Mouse (Mus musculus): ENCODE measurements around the gene Fam213a. TPM values are rescaled to one million over a fixed set of nuclear protein-coding genes. Genes with fewer than 3 reads are reported as not detected.

Gene Fam213a
- total RNA-seq, 1 experiment from 2014 or later, result 35.5 TPM

GRCm38 (mm10) chr14:41006899-41007298 lies 6.7 kb downstream of the Fam213a start:
- no peak for ATAC-seq (ENCODE audit: extremely low read depth, insufficient number of reproducible peaks, low FRiP score, poor library complexity, severe bottlenecking)

- ATAC-seq (ENCODE audit: extremely low read depth, insufficient number of reproducible peaks, low FRiP score, poor library complexity, severe bottlenecking), result no peak
Measured at GRCm38 (mm10) chr14:41006263-41006662, 7.3 kb downstream of the Fam213a start.

GRCm38 (mm10) chr14:41005716-41006115 lies 7.9 kb downstream of the Fam213a start:
- no peak for ATAC-seq (ENCODE audit: extremely low read depth, insufficient number of reproducible peaks, low FRiP score, poor library complexity, severe bottlenecking)

GRCm38 (mm10) chr14:41004201-41005141 lies 9.1 kb downstream of the Fam213a start:
- ATAC-seq (ENCODE audit: extremely low read depth, insufficient number of reproducible peaks, low FRiP score, poor library complexity, severe bottlenecking), result no peak

GRCm38 (mm10) chr14:41001576-41001975 lies 12.0 kb downstream of the Fam213a start:
- ATAC-seq (ENCODE audit: extremely low read depth, insufficient number of reproducible peaks, low FRiP score, poor library complexity, severe bottlenecking), result no peak

- ATAC-seq (ENCODE audit: extremely low read depth, insufficient number of reproducible peaks, low FRiP score, poor library complexity, severe bottlenecking), result no peak
Measured at GRCm38 (mm10) chr14:41000801-41001200, 12.8 kb downstream of the Fam213a start.

- ATAC-seq (ENCODE audit: extremely low read depth, insufficient number of reproducible peaks, low FRiP score, poor library complexity, severe bottlenecking), result peak; percentile 96
Measured at GRCm38 (mm10) chr14:40999904-41000645, 13.5 kb downstream of the Fam213a start.

- no peak for ATAC-seq (ENCODE audit: extremely low read depth, insufficient number of reproducible peaks, low FRiP score, poor library complexity, severe bottlenecking)
Measured at GRCm38 (mm10) chr14:40996171-40996570, 17.4 kb downstream of the Fam213a start.

GRCm38 (mm10) chr14:40992464-40992863 lies 21.1 kb downstream of the Fam213a start:
- no peak for ATAC-seq (ENCODE audit: extremely low read depth, insufficient number of reproducible peaks, low FRiP score, poor library complexity, severe bottlenecking)

GRCm38 (mm10) chr14:40988780-40989179 lies 24.8 kb downstream of the Fam213a start:
- ATAC-seq (ENCODE audit: extremely low read depth, insufficient number of reproducible peaks, low FRiP score, poor library complexity, severe bottlenecking), result no peak

GRCm38 (mm10) chr14:40987184-40987583 lies 26.4 kb downstream of the Fam213a start:
- ATAC-seq (ENCODE audit: extremely low read depth, insufficient number of reproducible peaks, low FRiP score, poor library complexity, severe bottlenecking), result no peak

GRCm38 (mm10) chr14:40985635-40986034 lies 28.0 kb downstream of the Fam213a start:
- no peak for ATAC-seq (ENCODE audit: extremely low read depth, insufficient number of reproducible peaks, low FRiP score, poor library complexity, severe bottlenecking)

GRCm38 (mm10) chr14:40979723-40980122 lies 33.9 kb downstream of the Fam213a start:
- ATAC-seq (ENCODE audit: extremely low read depth, insufficient number of reproducible peaks, low FRiP score, poor library complexity, severe bottlenecking), result no peak

GRCm38 (mm10) chr14:40979002-40979401 lies 34.6 kb downstream of the Fam213a start:
- ATAC-seq (ENCODE audit: extremely low read depth, insufficient number of reproducible peaks, low FRiP score, poor library complexity, severe bottlenecking), result peak; percentile 45

GRCm38 (mm10) chr14:40975127-40975721 lies 38.4 kb downstream of the Fam213a start:
- peak; percentile 90 for ATAC-seq (ENCODE audit: extremely low read depth, insufficient number of reproducible peaks, low FRiP score, poor library complexity, severe bottlenecking)

- no peak for ATAC-seq (ENCODE audit: extremely low read depth, insufficient number of reproducible peaks, low FRiP score, poor library complexity, severe bottlenecking)
Measured at GRCm38 (mm10) chr14:40968051-40968450, 45.5 kb downstream of the Fam213a start.

GRCm38 (mm10) chr14:40967598-40967900 lies 46.0 kb downstream of the Fam213a start:
- no peak for ATAC-seq (ENCODE audit: extremely low read depth, insufficient number of reproducible peaks, low FRiP score, poor library complexity, severe bottlenecking)

- ATAC-seq (ENCODE audit: extremely low read depth, insufficient number of reproducible peaks, low FRiP score, poor library complexity, severe bottlenecking), result peak; percentile 90
Measured at GRCm38 (mm10) chr14:40966862-40967597, 46.6 kb downstream of the Fam213a start.

- no peak for ATAC-seq (ENCODE audit: extremely low read depth, insufficient number of reproducible peaks, low FRiP score, poor library complexity, severe bottlenecking)
Measured at GRCm38 (mm10) chr14:40966392-40966861, 47.2 kb downstream of the Fam213a start, which contains the start of gene Tspan14. Tspan14 (minus strand) TSS chr14:40966807.

All from neutrophil, adult 5-6 weeks (primary cell).